In genomic region chr7:24591735-24592134, GRCm38 (mm10) we compare ENCODE assay signal across 1 mouse cellular context.
TF ChIP-seq lines count a peak whose summit lies in the region.

No protein-coding gene starts in this region.

TF ChIP-seq in MEL, 35 proteins besides CTCF, POLR2A, EP300 and RAD21 (continued from another document):
- no peak for TF ChIP-seq MEF2A (IDR thresholded peaks at IDR 0.05; ENCODE audit: extremely low read depth, insufficient replicate concordance, low read depth, low read length, poor library complexity, severe bottlenecking)
